Mouse (Mus musculus) C2C12 (cell line): ENCODE data around the gene Antxrl.

Source experiments
- CEBPB ChIP-seq: IDR thresholded peaks from one replicate; pipeline ENCODE4 v1.6.1; 2011; ENCODE audit warnings: low read depth, mild to moderate bottlenecking, control low read depth, moderate library complexity
- CTCF ChIP-seq: IDR thresholded peaks from one replicate; pipeline ENCODE4 v1.5.1; 2011; ENCODE audit not compliant: control insufficient read depth, insufficient read depth, insufficient read length
- FOSL1 ChIP-seq: IDR thresholded peaks from one replicate; pipeline ENCODE4 v1.8.0; 2011; ENCODE audit warnings: mild to moderate bottlenecking, low read length; ENCODE audit not compliant: poor library complexity, insufficient read depth, severe bottlenecking
- MAX ChIP-seq: IDR thresholded peaks from one replicate; pipeline ENCODE4 v1.6.1; 2011; ENCODE audit warnings: mild to moderate bottlenecking, control low read depth
- MYOD1 ChIP-seq: IDR thresholded peaks from one replicate; pipeline ENCODE4 v1.6.1; 2011; ENCODE audit warnings: low read depth; ENCODE audit not compliant: control insufficient read depth, insufficient read length
- MYOG ChIP-seq: IDR thresholded peaks from one replicate; pipeline ENCODE4 v1.6.1; 2011; ENCODE audit not compliant: control insufficient read depth, insufficient read length; ENCODE audit errors: extremely low read depth
- USF1 ChIP-seq: IDR thresholded peaks from one replicate; pipeline ENCODE4 v1.6.1; 2011; ENCODE audit warnings: low read depth, mild to moderate bottlenecking, control low read depth, moderate library complexity

- no peak for TF ChIP-seq CEBPB
- no peak for TF ChIP-seq CTCF
- TF ChIP-seq MYOD1 = no peak
- no peak for TF ChIP-seq MAX
- no peak for TF ChIP-seq USF1
- TF ChIP-seq MYOG = no peak
- no peak for TF ChIP-seq FOSL1
Measured at GRCm38 (mm10) chr14:34015063-34015462, 37.4 kb upstream of the Antxrl start, which contains the start of gene Gm30083.
